Mouse (Mus musculus): ENCODE data around the gene Rac2. TPM values are rescaled to one million over a fixed set of nuclear protein-coding genes. Genes with fewer than 3 reads are reported as not detected.

The Rac2 gene
- polyA plus RNA-seq, 1 experiment = 136 TPM

- no peak overlapping the region for H3K4me3 ChIP-seq (ENCODE audit: low read depth, low read length)
- no peak overlapping the region for H3K27ac ChIP-seq (ENCODE audit: insufficient read depth, low read depth, low read length)
- no peaks in the 10 kb centered on the region for H3K27me3 ChIP-seq (ENCODE audit: control insufficient read depth, insufficient read depth, low read length)
- peaks cover 6% of the 10 kb centered on the region for H3K4me1 ChIP-seq (ENCODE audit: control insufficient read depth, insufficient read depth, insufficient read length, low read length)
- WGBS = 54% methylated on average over 6 of the region's 6 CpGs
- TF ChIP-seq CTCF (IDR thresholded peaks at IDR 0.05; ENCODE audit: extremely low read depth, insufficient read length, insufficient replicate concordance, low read depth, low read length) (no peak), POLR2A (IDR thresholded peaks at IDR 0.05; ENCODE audit: low read depth, low read length) (no peak)
- H3K36me3 ChIP-seq (ENCODE audit: control insufficient read depth, insufficient read depth, low read length) = no peaks in the 10 kb centered on the region; the same call in 1 of the 2 replicates
Measured at GRCm38 (mm10) chr15:78604255-78604654, 31.7 kb upstream of the Rac2 start.

- Histone ChIP-seq H3K4me3 (ENCODE audit: low read depth, low read length) (no peak overlapping the region), H3K4me1 (ENCODE audit: control insufficient read depth, insufficient read depth, insufficient read length, low read length) (peaks cover 4% of the 10 kb centered on the region), H3K36me3 (ENCODE audit: control insufficient read depth, insufficient read depth, low read length) (no peaks in the 10 kb centered on the region; the same call in 1 of the 2 replicates), H3K27ac (ENCODE audit: insufficient read depth, low read depth, low read length) (no peak overlapping the region), H3K27me3 (ENCODE audit: control insufficient read depth, insufficient read depth, low read length) (no peaks in the 10 kb centered on the region)
- no peak for TF ChIP-seq CTCF (IDR thresholded peaks at IDR 0.05; ENCODE audit: extremely low read depth, insufficient read length, insufficient replicate concordance, low read depth, low read length)
- TF ChIP-seq POLR2A (IDR thresholded peaks at IDR 0.05; ENCODE audit: low read depth, low read length) = no peak
- 58% methylated on average over 6 of the region's 6 CpGs for WGBS
Measured at GRCm38 (mm10) chr15:78601180-78601579, 28.6 kb upstream of the Rac2 start.

- no peak overlapping the region for H3K4me3 ChIP-seq (ENCODE audit: low read depth, low read length)
- no peaks in the 10 kb centered on the region for H3K27me3 ChIP-seq (ENCODE audit: control insufficient read depth, insufficient read depth, low read length)
- H3K27ac ChIP-seq (ENCODE audit: insufficient read depth, low read depth, low read length) = no peak overlapping the region
- TF ChIP-seq POLR2A (IDR thresholded peaks at IDR 0.05; ENCODE audit: low read depth, low read length) (no peak), CTCF (IDR thresholded peaks at IDR 0.05; ENCODE audit: extremely low read depth, insufficient read length, insufficient replicate concordance, low read depth, low read length) (no peak)
- H3K36me3 ChIP-seq (ENCODE audit: control insufficient read depth, insufficient read depth, low read length) = no peaks in the 10 kb centered on the region; the same call in 1 of the 2 replicates
- 70% methylated on average over 13 of the region's 13 CpGs for WGBS
- peaks cover 7% of the 10 kb centered on the region for H3K4me1 ChIP-seq (ENCODE audit: control insufficient read depth, insufficient read depth, insufficient read length, low read length)
Measured at GRCm38 (mm10) chr15:78599529-78600193, 27.1 kb upstream of the Rac2 start.

GRCm38 (mm10) chr15:78599124-78599523, 26.5 kb upstream of the Rac2 start:
- Histone ChIP-seq H3K4me1 (ENCODE audit: control insufficient read depth, insufficient read depth, insufficient read length, low read length) (peaks cover 9% of the 10 kb centered on the region), H3K27me3 (ENCODE audit: control insufficient read depth, insufficient read depth, low read length) (no peaks in the 10 kb centered on the region), H3K4me3 (ENCODE audit: low read depth, low read length) (peak overlapping the region; percentile 11), H3K27ac (ENCODE audit: insufficient read depth, low read depth, low read length) (no peak overlapping the region), H3K36me3 (ENCODE audit: control insufficient read depth, insufficient read depth, low read length) (no peaks in the 10 kb centered on the region)
- TF ChIP-seq CTCF (IDR thresholded peaks at IDR 0.05; ENCODE audit: extremely low read depth, insufficient read length, insufficient replicate concordance, low read depth, low read length) (no peak), POLR2A (IDR thresholded peaks at IDR 0.05; ENCODE audit: low read depth, low read length) (no peak)
- WGBS = 72% methylated on average over 6 of the region's 6 CpGs

GRCm38 (mm10) chr15:78597729-78598128, 25.1 kb upstream of the Rac2 start:
- no peak for TF ChIP-seq POLR2A (IDR thresholded peaks at IDR 0.05; ENCODE audit: low read depth, low read length)
- no peak for TF ChIP-seq CTCF (IDR thresholded peaks at IDR 0.05; ENCODE audit: extremely low read depth, insufficient read length, insufficient replicate concordance, low read depth, low read length)
- no peaks in the 10 kb centered on the region for H3K27me3 ChIP-seq (ENCODE audit: control insufficient read depth, insufficient read depth, low read length)
- peak overlapping the region; percentile 62 for H3K4me3 ChIP-seq (ENCODE audit: low read depth, low read length)
- no peaks in the 10 kb centered on the region for H3K36me3 ChIP-seq (ENCODE audit: control insufficient read depth, insufficient read depth, low read length)
- H3K27ac ChIP-seq (ENCODE audit: insufficient read depth, low read depth, low read length) = peak overlapping the region; percentile 38; the same call in 1 of the 2 replicates
- WGBS = 32% methylated on average over 4 of the region's 4 CpGs
- peaks cover 9% of the 10 kb centered on the region for H3K4me1 ChIP-seq (ENCODE audit: control insufficient read depth, insufficient read depth, insufficient read length, low read length)

- Histone ChIP-seq H3K36me3 (ENCODE audit: control insufficient read depth, insufficient read depth, low read length) (no peaks in the 10 kb centered on the region), H3K4me1 (ENCODE audit: control insufficient read depth, insufficient read depth, insufficient read length, low read length) (peaks cover 9% of the 10 kb centered on the region), H3K4me3 (ENCODE audit: low read depth, low read length) (peak within 1 kb of the TSS; percentile 62), H3K27ac (ENCODE audit: insufficient read depth, low read depth, low read length) (peak within 1 kb of the TSS; percentile 38), H3K27me3 (ENCODE audit: control insufficient read depth, insufficient read depth, low read length) (no peaks in the 10 kb centered on the region)
- 65% methylated on average over 7 of the region's 7 CpGs for WGBS
- TF ChIP-seq CTCF (IDR thresholded peaks at IDR 0.05; ENCODE audit: extremely low read depth, insufficient read length, insufficient replicate concordance, low read depth, low read length) = no peak
- TF ChIP-seq POLR2A (IDR thresholded peaks at IDR 0.05; ENCODE audit: low read depth, low read length) = no peak
Measured at GRCm38 (mm10) chr15:78596914-78597313, 24.3 kb upstream of the Rac2 start, which contains the start of gene Cyth4. Gene Cyth4, plus strand, starts transcription at chr15:78597047.

GRCm38 (mm10) chr15:78596504-78596903, 23.9 kb upstream of the Rac2 start:
- Histone ChIP-seq H3K36me3 (ENCODE audit: control insufficient read depth, insufficient read depth, low read length) (no peaks in the 10 kb centered on the region), H3K27ac (ENCODE audit: insufficient read depth, low read depth, low read length) (peak overlapping the region; percentile 35; the same call in 1 of the 2 replicates), H3K27me3 (ENCODE audit: control insufficient read depth, insufficient read depth, low read length) (no peaks in the 10 kb centered on the region), H3K4me3 (ENCODE audit: low read depth, low read length) (peak overlapping the region; percentile 62; the same call in 1 of the 2 replicates), H3K4me1 (ENCODE audit: control insufficient read depth, insufficient read depth, insufficient read length, low read length) (peaks cover 9% of the 10 kb centered on the region)
- 73% methylated on average over 6 of the region's 6 CpGs for WGBS
- TF ChIP-seq CTCF (IDR thresholded peaks at IDR 0.05; ENCODE audit: extremely low read depth, insufficient read length, insufficient replicate concordance, low read depth, low read length) = no peak
- no peak for TF ChIP-seq POLR2A (IDR thresholded peaks at IDR 0.05; ENCODE audit: low read depth, low read length)
